Mouse (Mus musculus) MEL (cell line): Measurements from ENCODE around the gene Rsph6a. TPM values are rescaled to one million over a fixed set of nuclear protein-coding genes. Genes with fewer than 3 reads are reported as not detected.

Experiments
- DNase-seq: peaks from one replicate; pipeline ENCODE4 v3.0.0; 2011; ENCODE audit warnings: low read depth, low spot score
- H3K27ac ChIP-seq: 2 replicates; pipeline ENCODE4 v1.5.1; 2012; ENCODE audit warnings: low read depth, mild to moderate bottlenecking, control low read depth, low read length, moderate library complexity; ENCODE audit not compliant: control insufficient read depth
- H3K27me3 ChIP-seq, 2 experiments: fragments of 150-350 bp in 1 of 2; sonication (generic) in 1 of 2; 2 replicates each; pipeline ENCODE4 v1.6.1; 2012; ENCODE audit warnings: low read length in 2 of 2, mild to moderate bottlenecking in 2 of 2, improper control_type of control experiment in 1 of 2, moderate library complexity in 1 of 2; ENCODE audit not compliant: insufficient read depth in 2 of 2, control insufficient read depth in 1 of 2
- H3K36me3 ChIP-seq, 2 experiments: 2 replicates each; pipeline ENCODE4 v1.6.1; 2012 to 2014; ENCODE audit warnings: low read length in 2 of 2, improper control_type of control experiment in 1 of 2, inconsistent platforms in 1 of 2, mild to moderate bottlenecking in 1 of 2; ENCODE audit not compliant: insufficient read depth in 2 of 2, control insufficient read depth in 1 of 2
- H3K4me1 ChIP-seq, 2 experiments: fragments of 150-350 bp in 1 of 2; sonication (generic) in 1 of 2; 2 replicates each; pipeline ENCODE4 v1.6.1; 2012; ENCODE audit warnings: low read length in 2 of 2, improper control_type of control experiment in 1 of 2, mild to moderate bottlenecking in 1 of 2; ENCODE audit not compliant: insufficient read depth in 2 of 2, control insufficient read depth in 1 of 2
- H3K4me3 ChIP-seq, 2 experiments: fragments of 150-350 bp in 1 of 2; sonication (generic) in 1 of 2; 2 replicates each; pipeline ENCODE4 v1.5.1; 2012; ENCODE audit warnings: low read depth in 2 of 2, low read length in 2 of 2, mild to moderate bottlenecking in 2 of 2, moderate library complexity in 2 of 2, control low read depth in 1 of 2, improper control_type of control experiment in 1 of 2; ENCODE audit not compliant: control insufficient read depth in 1 of 2, insufficient read depth in 1 of 2
- H3K79me2 ChIP-seq: 2 replicates; pipeline ENCODE4 v1.6.1; 2012; ENCODE audit warnings: mild to moderate bottlenecking, low read length, moderate library complexity; ENCODE audit not compliant: control insufficient read depth, poor library complexity, insufficient read depth
- H3K9ac ChIP-seq: 2 replicates; pipeline ENCODE4 v1.6.1; 2012; ENCODE audit warnings: low read depth, mild to moderate bottlenecking, control low read depth, low read length, moderate library complexity; ENCODE audit not compliant: control insufficient read depth, poor library complexity, severe bottlenecking
- H3K9me3 ChIP-seq: fragments of 150-350 bp; sonication (generic); replicated peaks from 2 replicates; pipeline ENCODE4 v1.6.1; 2012; ENCODE audit warnings: mild to moderate bottlenecking, low read length, improper control_type of control experiment, moderate library complexity; ENCODE audit not compliant: insufficient read depth
- BHLHE40 ChIP-seq: IDR thresholded peaks from 2 replicates; pipeline ENCODE4 v1.6.1; 2012; ENCODE audit warnings: low read depth, mild to moderate bottlenecking, inconsistent platforms, low read length, improper control_type of control experiment, borderline replicate concordance
- CHD1 ChIP-seq: IDR thresholded peaks from 2 replicates; pipeline ENCODE4 v1.6.1; 2012; ENCODE audit warnings: low read depth, mild to moderate bottlenecking, inconsistent platforms, low read length, improper control_type of control experiment
- CHD2 ChIP-seq: IDR thresholded peaks from 2 replicates; pipeline ENCODE4 v1.6.1; 2011; ENCODE audit warnings: low read length, improper control_type of control experiment
- ELF1 ChIP-seq: IDR thresholded peaks from 2 replicates; pipeline ENCODE4 v1.6.1; 2014; ENCODE audit warnings: low read depth, mild to moderate bottlenecking, inconsistent platforms, low read length, improper control_type of control experiment, moderate library complexity
- ETS1 ChIP-seq: IDR thresholded peaks from 2 replicates; pipeline ENCODE4 v1.6.1; 2012; ENCODE audit warnings: low read depth, mild to moderate bottlenecking, inconsistent platforms, low read length, improper control_type of control experiment, moderate library complexity
- GATA1 ChIP-seq: IDR thresholded peaks from 2 replicates; pipeline ENCODE4 v1.6.1; 2011; ENCODE audit warnings: low read depth, low read length, improper control_type of control experiment
- JUND ChIP-seq: IDR thresholded peaks from 2 replicates; pipeline ENCODE4 v1.6.1; 2011; ENCODE audit warnings: low read depth, mild to moderate bottlenecking, improper control_type of control experiment, low read length
- KAT2A ChIP-seq: conservative IDR thresholded peaks from 2 replicates; pipeline ENCODE4 v1.6.1; 2012; ENCODE audit warnings: low read depth, low read length, improper control_type of control experiment, inconsistent platforms
- MAFK ChIP-seq: IDR thresholded peaks from 2 replicates; pipeline ENCODE4 v1.6.1; 2011; ENCODE audit warnings: low read depth, mild to moderate bottlenecking, low read length, improper control_type of control experiment, borderline replicate concordance
- MAZ ChIP-seq: IDR thresholded peaks from 2 replicates; pipeline ENCODE4 v1.6.1; 2012; ENCODE audit warnings: low read depth, mild to moderate bottlenecking, inconsistent platforms, low read length, improper control_type of control experiment
- MEF2A ChIP-seq: IDR thresholded peaks from 2 replicates; pipeline ENCODE4 v1.6.1; 2014; ENCODE audit warnings: low read depth, mild to moderate bottlenecking, inconsistent platforms, low read length, improper control_type of control experiment; ENCODE audit not compliant: poor library complexity, insufficient replicate concordance, severe bottlenecking; ENCODE audit errors: extremely low read depth
- MXI1 ChIP-seq: IDR thresholded peaks from 2 replicates; pipeline ENCODE4 v1.6.1; 2011; ENCODE audit warnings: mild to moderate bottlenecking, low read depth, low read length, improper control_type of control experiment
- MYB ChIP-seq: IDR thresholded peaks from 2 replicates; pipeline ENCODE4 v1.6.1; 2011; ENCODE audit warnings: mild to moderate bottlenecking, low read depth, low read length, improper control_type of control experiment
- MYC ChIP-seq: IDR thresholded peaks from 2 replicates; pipeline ENCODE4 v1.6.1; 2011; ENCODE audit warnings: low read depth, mild to moderate bottlenecking, low read length, improper control_type of control experiment, moderate library complexity
- POLR2AphosphoS5 ChIP-seq: IDR thresholded peaks from 2 replicates; pipeline ENCODE4 v1.6.1; 2012; ENCODE audit warnings: low read depth, borderline replicate concordance, mild to moderate bottlenecking, inconsistent platforms, low read length, moderate library complexity, mixed read lengths
- RAD21 ChIP-seq: IDR thresholded peaks from 2 replicates; pipeline ENCODE4 v1.6.1; 2011; ENCODE audit warnings: mild to moderate bottlenecking, low read depth, low read length, improper control_type of control experiment
- RCOR1 ChIP-seq: IDR thresholded peaks from 2 replicates; pipeline ENCODE4 v1.6.1; 2012; ENCODE audit warnings: low read depth, mild to moderate bottlenecking, inconsistent platforms, low read length, improper control_type of control experiment
- TBP ChIP-seq: IDR thresholded peaks from 2 replicates; pipeline ENCODE4 v1.8.0; 2011; ENCODE audit warnings: low read depth, low read length, improper control_type of control experiment
- TCF12 ChIP-seq: IDR thresholded peaks from 2 replicates; pipeline ENCODE4 v1.6.1; 2014; ENCODE audit warnings: low read depth, mild to moderate bottlenecking, inconsistent platforms, low read length, improper control_type of control experiment, moderate library complexity
- UBTF ChIP-seq: IDR thresholded peaks from 2 replicates; pipeline ENCODE4 v1.6.1; 2012; ENCODE audit warnings: low read depth, mild to moderate bottlenecking, inconsistent platforms, low read length, improper control_type of control experiment, moderate library complexity, borderline replicate concordance; ENCODE audit not compliant: insufficient read depth
- USF2 ChIP-seq, 2 experiments: IDR thresholded peaks; 2 replicates each; pipeline ENCODE4 v1.6.1; 2011 to 2012; ENCODE audit warnings: improper control_type of control experiment in 2 of 2, low read length in 2 of 2, borderline replicate concordance in 1 of 2, inconsistent platforms in 1 of 2, low read depth in 1 of 2, mild to moderate bottlenecking in 1 of 2; ENCODE audit not compliant: insufficient read depth in 1 of 2
- polyA plus RNA-seq, 2 experiments: library from polyadenylated mRNA; stranded (reverse) in 1 of 2; unstranded in 1 of 2; fragments of >175 nt in 1 of 2; fragments of >200 nt in 1 of 2; gene quantifications; 2 replicates each; pipeline versions ENCODE4 v1.2.1 to v1.2.4; 2012; ENCODE audit warnings: low replicate concordance in 2 of 2, low read depth in 1 of 2; ENCODE audit not compliant: insufficient read length in 2 of 2, insufficient read depth in 1 of 2, missing spikeins in 1 of 2
- total RNA-seq: library from RNA; depleted of rRNA; stranded (reverse); fragments of 300-350 nt; gene quantifications from 2 replicates; pipeline ENCODE4 v1.2.3, GENCODE M21; 2012

The Rsph6a gene
- total and polyA plus RNA-seq, 3 experiments, result 0.04 to 0.23 TPM; not detected in 1

DNA sequence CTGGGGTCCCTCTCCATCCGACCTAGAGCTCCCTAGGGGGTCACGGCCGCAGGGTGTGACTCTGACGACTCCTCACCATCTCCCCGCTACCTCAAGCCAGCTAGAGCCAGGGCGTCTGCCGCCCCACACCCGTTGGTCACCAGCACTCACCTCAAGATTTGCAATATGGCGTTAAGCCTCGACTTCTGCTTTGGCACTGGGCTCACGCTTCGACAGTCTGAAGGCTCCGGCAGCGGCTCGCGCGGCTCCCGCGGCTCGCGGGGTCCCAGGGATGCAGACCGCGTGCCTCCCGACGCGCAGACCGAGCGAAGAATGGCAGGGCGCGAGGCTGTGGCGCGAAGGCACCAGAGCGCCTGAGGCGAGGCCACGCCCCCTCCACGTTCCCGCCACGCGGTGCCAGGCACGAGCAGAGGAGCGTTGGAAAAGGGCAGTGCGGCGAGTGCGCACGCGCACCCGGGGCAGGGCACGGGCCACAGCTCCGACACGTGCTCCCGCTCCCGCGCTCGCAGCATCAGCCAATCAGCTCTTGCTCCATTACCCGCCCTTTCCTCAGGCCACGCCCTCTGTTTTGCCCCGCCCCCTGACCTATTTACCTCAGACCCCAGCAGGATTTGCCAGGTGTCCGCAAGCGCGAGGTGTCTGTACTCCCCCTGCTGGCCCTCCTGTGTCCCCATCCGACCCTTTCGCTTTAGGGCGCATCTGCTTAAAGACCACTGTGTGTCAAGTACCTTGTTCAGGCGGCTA lies 63.7 kb downstream of the Rsph6a start, which contains the start of gene Gm4969:
TSS of gene Gm4969 (minus strand) at position 341 of the 744 bp plus-strand sequence.
- TF ChIP-seq BHLHE40, result no peak
- no peak for TF ChIP-seq MEF2A
- no peaks in the 10 kb centered on the region for H3K27me3 ChIP-seq
- peaks cover 16% of the 10 kb centered on the region for H3K79me2 ChIP-seq
- no peak for DNase-seq
- no peak within 1 kb of the TSS for H3K27ac ChIP-seq
- peaks cover 2 to 9% of the 10 kb centered on the region in 2 experiments; a peak in 3 of 4 replicates for H3K4me1 ChIP-seq
- H3K4me3 ChIP-seq, result no peak within 1 kb of the TSS
- peaks cover 0 to 11% of the 10 kb centered on the region in 2 experiments; a peak in 2 of 4 replicates for H3K36me3 ChIP-seq
- 0 out of 2 replicates have a peak within 1 kb of the TSS, but pooled peaks have one; percentile 22 for H3K9ac ChIP-seq
- H3K9me3 ChIP-seq, result no peaks in the 10 kb centered on the region

GRCm38 (mm10) chr7:19119083-19119482 lies 64.6 kb downstream of the Rsph6a start:
- H3K36me3 ChIP-seq, result peaks cover 0 to 11% of the 10 kb centered on the region in 2 experiments; a peak in 2 of 4 replicates
- H3K27ac ChIP-seq, result no peak overlapping the region
- DNase-seq, result no peak
- H3K4me3 ChIP-seq, result peak overlapping the region in 1 of 2 experiments; percentile 23; a peak in 2 of 4 replicates
- TF ChIP-seq CHD1 (no peak), GATA1 (no peak), MYB (no peak), POLR2AphosphoS5 (no peak), ELF1 (no peak)
- 0 out of 2 replicates have a peak overlapping the region, but pooled peaks have one; percentile 22 for H3K9ac ChIP-seq
- H3K9me3 ChIP-seq, result no peaks in the 10 kb centered on the region
- H3K27me3 ChIP-seq, result no peaks in the 10 kb centered on the region
- peaks cover 2 to 9% of the 10 kb centered on the region in 2 experiments; a peak in 3 of 4 replicates for H3K4me1 ChIP-seq
- H3K79me2 ChIP-seq, result peaks cover 16% of the 10 kb centered on the region

GRCm38 (mm10) chr7:19119631-19120429 lies 65.3 kb downstream of the Rsph6a start, which contains the start of gene Fbxo46:
Fbxo46 (plus strand) TSS chr7:19119859.
- H3K27me3 ChIP-seq, result no peaks in the 10 kb centered on the region
- peaks cover 2 to 9% of the 10 kb centered on the region in 2 experiments; a peak in 3 of 4 replicates for H3K4me1 ChIP-seq
- peaks cover 16% of the 10 kb centered on the region for H3K79me2 ChIP-seq
- H3K4me3 ChIP-seq, result peak within 1 kb of the TSS; percentile 62 to 88
- H3K27ac ChIP-seq, result peak within 1 kb of the TSS; percentile 26
- H3K9me3 ChIP-seq, result no peaks in the 10 kb centered on the region
- peak; percentile 98 for DNase-seq
- H3K9ac ChIP-seq, result peak within 1 kb of the TSS; percentile 87
- H3K36me3 ChIP-seq, result peaks cover 0 to 11% of the 10 kb centered on the region in 2 experiments; a peak in 2 of 4 replicates
- TF ChIP-seq ELF1 (peak; percentile 100), CHD1 (no peak), JUND (no peak), UBTF (no peak), MAZ (peak; percentile 82; the same call in 1 of the 2 replicates), CHD2 (no peak), TCF12 (peak; percentile 61; the same call in 1 of the 2 replicates), MAFK (no peak), ETS1 (no peak), MYC (no peak), RCOR1 (no peak), KAT2A (peak; percentile 98), MEF2A (no peak), MXI1 (peak; percentile 76), USF2 (IDR thresholded peaks at IDR 0.05; ENCODE audit: borderline replicate concordance in 1 of 2, insufficient read depth in 1 of 2, low read depth in 1 of 2, low read length in 2 of 2) (no peak), RAD21 (no peak), TBP (0 out of 2 replicates have a peak, but pooled peaks have one; percentile 23)
